Mouse (Mus musculus): ENCODE measurements around the gene Sh2b2.

DNA sequence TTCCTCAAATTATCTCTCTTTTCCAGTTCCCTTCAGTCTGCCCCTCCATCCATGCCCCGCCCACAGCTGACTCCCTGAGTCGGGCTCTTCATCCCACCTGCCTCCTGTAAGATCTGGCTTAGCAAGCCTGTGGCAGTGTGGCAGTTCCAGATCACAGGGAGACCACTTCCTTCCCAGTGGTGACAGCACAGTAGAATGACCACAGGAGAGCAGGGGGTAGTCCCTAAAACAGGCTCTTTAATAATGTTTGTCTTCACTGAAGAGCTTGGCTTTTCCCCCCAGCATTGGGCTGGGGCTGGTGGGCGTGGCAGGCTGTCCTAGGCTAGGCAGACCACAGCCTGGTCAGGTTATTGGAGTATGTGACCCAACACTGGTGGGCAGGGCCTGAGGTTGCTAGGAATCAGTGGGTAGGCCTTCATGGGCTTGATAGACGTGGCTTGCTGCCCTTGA lies 28.4 kb downstream of the Sh2b2 start:
- TF ChIP-seq MAX (IDR thresholded peaks at IDR 0.05; ENCODE audit: low read depth) (no peak), USF1 (IDR thresholded peaks at IDR 0.05; ENCODE audit: low read depth) (no peak), MYOG (IDR thresholded peaks at IDR 0.05; ENCODE audit: control insufficient read depth in 1 of 3, insufficient read depth in 1 of 3, insufficient read length in 2 of 3, low read depth in 2 of 3) (no peak), POLR2A (IDR thresholded peaks at IDR 0.05; ENCODE audit: insufficient read length, low read depth) (no peak), E2F4 (IDR thresholded peaks at IDR 0.05; ENCODE audit: insufficient read depth) (no peak), CEBPB (IDR thresholded peaks at IDR 0.05; ENCODE audit: insufficient read depth, poor library complexity, severe bottlenecking) (no peak), POLR2AphosphoS2 (IDR thresholded peaks at IDR 0.05; ENCODE audit: insufficient read length, low read depth) (no peak), MYOD1 (IDR thresholded peaks at IDR 0.05; ENCODE audit: control insufficient read depth in 1 of 3, insufficient read length in 2 of 3, low read depth in 2 of 3) (no peak), REST (IDR thresholded peaks at IDR 0.05; ENCODE audit: insufficient read depth, insufficient read length) (no peak), TCF12 (IDR thresholded peaks at IDR 0.05; ENCODE audit: insufficient read depth, poor library complexity, severe bottlenecking) (no peak), SRF (IDR thresholded peaks at IDR 0.05; ENCODE audit: control insufficient read depth, insufficient read length, low read depth) (no peak), TCF3 (IDR thresholded peaks at IDR 0.05; ENCODE audit: insufficient read length, low read depth) (no peak)

All from myocyte (in vitro differentiated cells).